Mouse (Mus musculus): ENCODE measurements around the gene Gstp1. TPM values are rescaled to one million over a fixed set of nuclear protein-coding genes. Genes with fewer than 3 reads are reported as not detected.
"Not testable (repeated sequence)": the region's sequence is repeated elsewhere in the genome, so short reads cannot be mapped to it uniquely, and the experiment has no call there.

Gstp1 gene
- polyA plus RNA-seq, 1 experiment from 2014 or later = 483 TPM

GRCm38 (mm10) chr19:4037154-4037787 is 514 bp downstream of the Gstp1 start:
- peak overlapping the region; percentile 65 for H3K4me3 ChIP-seq (ENCODE audit: low read depth, low read length)
- 26% methylated on average over 7 of the region's 8 CpGs for WGBS
- H3K27me3 ChIP-seq (replicated peaks; ENCODE audit: control insufficient read depth, insufficient read depth, low read length); H3K36me3 ChIP-seq (ENCODE audit: control insufficient read depth, insufficient read depth, low read length); H3K4me1 ChIP-seq (ENCODE audit: control insufficient read depth, insufficient read depth, low read length); DNase-seq (ENCODE audit: low spot score); H3K9me3 ChIP-seq (ENCODE audit: control insufficient read depth, low read length): not testable (repeated sequence)
- peak overlapping the region; percentile 58 for H3K4me2 ChIP-seq (ENCODE audit: low read depth, low read length)
- peak; percentile 7; the same call in 1 of the 2 replicates for ATAC-seq (ENCODE audit: low read depth)
- peak overlapping the region; percentile 82 for H3K9ac ChIP-seq (ENCODE audit: low read depth, low read length)
- peak overlapping the region; percentile 81 for H3K27ac ChIP-seq (replicated peaks; ENCODE audit: low read depth, low read length)

GRCm38 (mm10) chr19:4036327-4037045 is 1.3 kb downstream of the Gstp1 start:
- Histone ChIP-seq H3K9ac (ENCODE audit: low read depth, low read length) (no peak overlapping the region), H3K27me3 (replicated peaks; ENCODE audit: control insufficient read depth, insufficient read depth, low read length) (no peaks in the 10 kb centered on the region), H3K4me1 (ENCODE audit: control insufficient read depth, insufficient read depth, low read length) (0 out of 2 replicates have a peak, but pooled peaks cover 4% of the 10 kb centered on the region), H3K4me2 (ENCODE audit: low read depth, low read length) (peak overlapping the region; percentile 36), H3K36me3 (ENCODE audit: control insufficient read depth, insufficient read depth, low read length) (no peaks in the 10 kb centered on the region), H3K4me3 (ENCODE audit: low read depth, low read length) (no peak overlapping the region), H3K9me3 (ENCODE audit: control insufficient read depth, low read length) (no peaks in the 10 kb centered on the region), H3K27ac (replicated peaks; ENCODE audit: low read depth, low read length) (no peak overlapping the region)
- DNase-seq (ENCODE audit: low spot score) (no peak), ATAC-seq (ENCODE audit: low read depth) (no peak)
- WGBS = 69% methylated on average over 12 of the region's 12 CpGs

DNA sequence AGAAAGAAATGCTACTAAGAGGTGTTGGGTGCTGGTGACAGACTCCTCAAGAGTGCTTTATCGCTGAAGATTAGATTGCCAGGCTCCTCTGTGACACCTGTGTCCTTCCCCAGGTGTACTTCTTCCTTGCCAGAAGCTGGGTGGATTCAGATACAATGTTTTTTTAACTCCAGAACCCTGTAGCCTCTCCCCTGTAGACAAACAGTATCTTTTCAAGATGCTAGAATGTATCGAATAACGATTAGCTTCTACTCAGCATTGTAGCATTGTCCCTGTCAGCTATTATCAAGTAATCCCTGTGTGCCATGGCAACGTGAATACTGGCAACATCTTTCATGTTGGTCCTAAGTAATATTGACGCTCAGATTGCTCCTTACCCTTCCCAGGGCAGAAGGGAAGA is 4.0 kb downstream of the Gstp1 start:
- H3K27me3 ChIP-seq (replicated peaks; ENCODE audit: control insufficient read depth, insufficient read depth, low read length) = no peaks in the 10 kb centered on the region
- H3K4me1 ChIP-seq (ENCODE audit: control insufficient read depth, insufficient read depth, low read length) = 0 out of 2 replicates have a peak, but pooled peaks cover 4% of the 10 kb centered on the region
- H3K9me3 ChIP-seq (ENCODE audit: control insufficient read depth, low read length) = no peaks in the 10 kb centered on the region
- H3K4me3 ChIP-seq (ENCODE audit: low read depth, low read length) = no peak overlapping the region
- H3K4me2 ChIP-seq (ENCODE audit: low read depth, low read length) = no peak overlapping the region
- H3K36me3 ChIP-seq (ENCODE audit: control insufficient read depth, insufficient read depth, low read length) = no peaks in the 10 kb centered on the region
- ATAC-seq (ENCODE audit: low read depth) (no peak), DNase-seq (ENCODE audit: low spot score) (no peak)
- no peak overlapping the region for H3K9ac ChIP-seq (ENCODE audit: low read depth, low read length)
- no peak overlapping the region for H3K27ac ChIP-seq (replicated peaks; ENCODE audit: low read depth, low read length)
- WGBS = 71% methylated on average over 5 of the region's 5 CpGs

DNA sequence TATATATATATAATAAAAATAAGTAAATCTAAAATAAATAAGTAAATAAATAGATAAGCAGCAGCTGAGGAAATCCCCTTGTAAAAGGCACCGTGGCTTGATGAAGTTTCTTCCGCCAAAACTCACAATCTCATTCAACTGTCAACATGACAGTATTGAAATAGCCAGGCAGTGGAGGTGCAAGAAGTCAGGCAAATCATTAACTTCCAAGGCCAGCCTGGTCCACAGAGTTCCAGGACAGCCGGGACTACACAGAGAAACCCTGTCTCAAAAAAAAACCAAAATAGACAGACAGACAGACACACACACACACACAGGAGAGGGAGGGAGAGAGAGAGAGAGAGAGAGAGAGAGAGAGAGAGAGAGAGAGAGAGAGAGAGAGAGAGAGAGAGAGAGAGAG is 4.5 kb downstream of the Gstp1 start:
- Histone ChIP-seq H3K27ac (replicated peaks; ENCODE audit: low read depth, low read length) (no peak overlapping the region), H3K4me3 (ENCODE audit: low read depth, low read length) (no peak overlapping the region), H3K9me3 (ENCODE audit: control insufficient read depth, low read length) (no peaks in the 10 kb centered on the region), H3K4me2 (ENCODE audit: low read depth, low read length) (no peak overlapping the region), H3K4me1 (ENCODE audit: control insufficient read depth, insufficient read depth, low read length) (0 out of 2 replicates have a peak, but pooled peaks cover 2% of the 10 kb centered on the region), H3K36me3 (ENCODE audit: control insufficient read depth, insufficient read depth, low read length) (no peaks in the 10 kb centered on the region), H3K9ac (ENCODE audit: low read depth, low read length) (no peak overlapping the region), H3K27me3 (replicated peaks; ENCODE audit: control insufficient read depth, insufficient read depth, low read length) (no peaks in the 10 kb centered on the region)
- no peak for DNase-seq (ENCODE audit: low spot score)
- WGBS = 80% methylated on average over 3 of the region's 3 CpGs
- no peak for ATAC-seq (ENCODE audit: low read depth)

- H3K9ac ChIP-seq (ENCODE audit: low read depth, low read length) = no peak overlapping the region
- no peak overlapping the region for H3K27ac ChIP-seq (replicated peaks; ENCODE audit: low read depth, low read length)
- H3K36me3 ChIP-seq (ENCODE audit: control insufficient read depth, insufficient read depth, low read length) = no peaks in the 10 kb centered on the region
- no peaks in the 10 kb centered on the region for H3K4me1 ChIP-seq (ENCODE audit: control insufficient read depth, insufficient read depth, low read length)
- 51% methylated on average over 7 of the region's 7 CpGs for WGBS
- no peak for ATAC-seq (ENCODE audit: low read depth)
- H3K4me2 ChIP-seq (ENCODE audit: low read depth, low read length) = no peak overlapping the region
- DNase-seq (ENCODE audit: low spot score) = no peak
- no peaks in the 10 kb centered on the region for H3K9me3 ChIP-seq (ENCODE audit: control insufficient read depth, low read length)
- H3K27me3 ChIP-seq (replicated peaks; ENCODE audit: control insufficient read depth, insufficient read depth, low read length) = no peaks in the 10 kb centered on the region
- no peak overlapping the region for H3K4me3 ChIP-seq (ENCODE audit: low read depth, low read length)
Observed at GRCm38 (mm10) chr19:4032668-4033067, 5.1 kb downstream of the Gstp1 start.

DNA sequence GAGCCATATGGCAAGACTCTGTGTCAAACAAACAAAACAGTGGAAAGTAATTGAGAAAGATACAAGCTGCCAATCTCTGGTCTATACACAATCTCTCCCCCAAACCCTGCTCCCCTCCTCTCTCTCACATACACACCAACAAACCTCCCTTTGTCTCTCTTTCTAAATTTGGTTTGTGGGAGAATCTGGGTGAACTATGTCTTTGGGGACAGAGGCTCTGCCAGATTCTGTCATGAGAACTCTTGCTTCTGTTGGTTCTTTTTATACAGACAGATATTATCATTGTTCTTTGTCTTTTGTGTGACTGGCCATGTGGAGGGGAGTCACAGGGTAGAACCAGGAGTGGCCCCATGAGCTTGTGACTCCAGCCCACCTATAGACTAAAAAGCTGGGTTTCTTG is 10.2 kb downstream of the Gstp1 start:
- H3K4me3 ChIP-seq (ENCODE audit: low read depth, low read length) = no peak overlapping the region
- H3K9ac ChIP-seq (ENCODE audit: low read depth, low read length) = no peak overlapping the region
- H3K36me3 ChIP-seq (ENCODE audit: control insufficient read depth, insufficient read depth, low read length) = no peaks in the 10 kb centered on the region
- H3K4me1 ChIP-seq (ENCODE audit: control insufficient read depth, insufficient read depth, low read length) = no peaks in the 10 kb centered on the region
- H3K27me3 ChIP-seq (replicated peaks; ENCODE audit: control insufficient read depth, insufficient read depth, low read length) = no peaks in the 10 kb centered on the region
- ATAC-seq (ENCODE audit: low read depth) (no peak), DNase-seq (ENCODE audit: low spot score) (no peak)
- no peak overlapping the region for H3K4me2 ChIP-seq (ENCODE audit: low read depth, low read length)
- peaks cover 5% of the 10 kb centered on the region for H3K9me3 ChIP-seq (ENCODE audit: control insufficient read depth, low read length)
- H3K27ac ChIP-seq (replicated peaks; ENCODE audit: low read depth, low read length) = no peak overlapping the region

DNA sequence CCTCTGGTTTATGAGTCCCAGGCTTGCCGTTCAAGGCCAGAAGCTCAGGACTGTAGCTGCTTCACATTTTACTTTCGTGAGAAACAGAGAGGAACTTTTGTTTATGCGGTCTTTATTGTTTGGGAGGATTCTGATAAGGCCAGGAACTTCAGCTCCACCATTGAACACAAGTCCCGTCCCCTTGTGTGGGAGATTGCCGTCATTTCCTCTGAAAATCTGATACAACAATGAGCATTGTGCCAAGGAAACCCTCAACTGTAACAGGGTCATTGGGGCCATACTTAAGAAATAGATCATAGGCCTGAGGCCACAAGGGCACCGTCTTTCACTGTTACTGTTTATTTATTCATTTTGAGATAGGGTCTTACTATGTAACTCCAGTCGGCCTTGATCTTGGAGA is 14.6 kb downstream of the Gstp1 start:
- Histone ChIP-seq H3K36me3 (ENCODE audit: control insufficient read depth, insufficient read depth, low read length) (no peaks in the 10 kb centered on the region), H3K4me2 (ENCODE audit: low read depth, low read length) (no peak overlapping the region), H3K27ac (replicated peaks; ENCODE audit: low read depth, low read length) (no peak overlapping the region), H3K9me3 (ENCODE audit: control insufficient read depth, low read length) (peaks cover 5% of the 10 kb centered on the region), H3K4me3 (ENCODE audit: low read depth, low read length) (no peak overlapping the region), H3K27me3 (replicated peaks; ENCODE audit: control insufficient read depth, insufficient read depth, low read length) (no peaks in the 10 kb centered on the region), H3K9ac (ENCODE audit: low read depth, low read length) (no peak overlapping the region), H3K4me1 (ENCODE audit: control insufficient read depth, insufficient read depth, low read length) (no peaks in the 10 kb centered on the region)
- no peak for ATAC-seq (ENCODE audit: low read depth)
- DNase-seq (ENCODE audit: low spot score) = no peak
- WGBS = 77% methylated on average over 7 of the region's 7 CpGs

- peak; percentile 91 for ATAC-seq (ENCODE audit: low read depth)
- no peak overlapping the region; the same call in 1 of the 2 replicates for H3K9ac ChIP-seq (ENCODE audit: low read depth, low read length)
- WGBS = 24% methylated on average over 18 of the region's 18 CpGs
- no peaks in the 10 kb centered on the region for H3K9me3 ChIP-seq (ENCODE audit: control insufficient read depth, low read length)
- H3K36me3 ChIP-seq (ENCODE audit: control insufficient read depth, insufficient read depth, low read length) = no peaks in the 10 kb centered on the region
- no peak overlapping the region for H3K4me2 ChIP-seq (ENCODE audit: low read depth, low read length)
- H3K4me3 ChIP-seq (ENCODE audit: low read depth, low read length) = no peak overlapping the region
- no peak overlapping the region for H3K27ac ChIP-seq (replicated peaks; ENCODE audit: low read depth, low read length)
- H3K4me1 ChIP-seq (ENCODE audit: control insufficient read depth, insufficient read depth, low read length) = no peaks in the 10 kb centered on the region
- peak; percentile 92 for DNase-seq (ENCODE audit: low spot score)
- no peaks in the 10 kb centered on the region for H3K27me3 ChIP-seq (replicated peaks; ENCODE audit: control insufficient read depth, insufficient read depth, low read length)
Observed at GRCm38 (mm10) chr19:4018743-4019583, 18.8 kb downstream of the Gstp1 start.

All from embryonic facial prominence, embryonic 14.5 days (tissue).